In genomic region chr5:105292492-105292891, GRCm38 (mm10) we compare ENCODE assay signal across 29 mouse cellular contexts. TPM values are rescaled to one million over a fixed set of nuclear protein-coding genes. Genes with fewer than 3 reads are reported as not detected.
DNase-seq lines count a peak whose midpoint lies in the region; ATAC-seq and TF ChIP-seq lines count a peak whose summit lies in the region.
"Had no signal": no experiment of that assay in that cellular context is flagged by ENCODE, and none has a peak within 500 bp of the region (broad histone marks: within the 10 kb centered on the region; RNA-seq: fewer than 3 reads in every experiment).

No protein-coding gene starts in this region.

- H3K4me2 ChIP-seq in liver, embryonic 11.5 days, result no peak overlapping the region
- H3K4me2 ChIP-seq: embryonic facial prominence, embryonic 15.5 days; kidney, embryonic 15.5 days; midbrain, embryonic 13.5 days had no signal

- peak overlapping the region; percentile 34; the same call in 1 of the 2 replicates for H3K27ac ChIP-seq in liver, adult 2 months (replicated peaks; ENCODE audit: insufficient read depth, low read depth, low read length)
- no peak overlapping the region for H3K27ac ChIP-seq in liver, embryonic 11.5 days (ENCODE audit: low read depth, low read length)
- H3K27ac ChIP-seq: embryonic facial prominence, embryonic 15.5 days; kidney, embryonic 15.5 days; liver, embryonic 14.5 days; midbrain, embryonic 13.5 days had no signal

- H3K79me2 ChIP-seq in liver, adult 2 months (ENCODE audit: control insufficient read depth, insufficient read depth, low read length), result no peaks in the 10 kb centered on the region

- no peak overlapping the region for H3K4me3 ChIP-seq in liver, adult 2 months (ENCODE audit: insufficient read depth, low read depth, low read length)
- no peak overlapping the region for H3K4me3 ChIP-seq in liver, embryonic 11.5 days (ENCODE audit: low read depth, low read length)
- H3K4me3 ChIP-seq: embryonic facial prominence, embryonic 15.5 days; kidney, embryonic 15.5 days; midbrain, embryonic 13.5 days had no signal

- H3K4me1 ChIP-seq in liver, adult 2 months (ENCODE audit: control insufficient read depth, insufficient read depth, low read length), result peaks cover 22% of the 10 kb centered on the region
- no peaks in the 10 kb centered on the region for H3K4me1 ChIP-seq in liver, embryonic 11.5 days (replicated peaks; ENCODE audit: control insufficient read depth, insufficient read depth, low read length)
- H3K4me1 ChIP-seq: embryonic facial prominence, embryonic 15.5 days; kidney, embryonic 15.5 days had no signal

- 17% methylated on average over 1 of the region's 1 CpGs for WGBS in liver, adult 2 months
- WGBS in liver, embryonic 11.5 days, result 89% methylated on average over 1 of the region's 1 CpGs

- H3K36me3 ChIP-seq in liver, adult 2 months (ENCODE audit: control insufficient read depth, insufficient read depth, low read length), result no peaks in the 10 kb centered on the region
- H3K36me3 ChIP-seq in liver, embryonic 11.5 days (ENCODE audit: control insufficient read depth, insufficient read depth, low read length), result no peaks in the 10 kb centered on the region
- H3K36me3 ChIP-seq: embryonic facial prominence, embryonic 15.5 days; kidney, embryonic 15.5 days; midbrain, embryonic 13.5 days had no signal

- TF ChIP-seq POLR2A in liver, adult 2 months (IDR thresholded peaks at IDR 0.05; ENCODE audit: extremely low read depth, insufficient read depth, low read length), result no peak

- no peaks in the 10 kb centered on the region for H3K27me3 ChIP-seq in liver, adult 2 months (ENCODE audit: control insufficient read depth, insufficient read depth, low read length)
- H3K27me3 ChIP-seq in liver, embryonic 11.5 days (replicated peaks; ENCODE audit: control insufficient read depth, insufficient read depth, low read length), result no peaks in the 10 kb centered on the region
- H3K27me3 ChIP-seq: embryonic facial prominence, embryonic 15.5 days; kidney, embryonic 15.5 days; midbrain, embryonic 13.5 days had no signal

- peak; percentile 49 for DNase-seq in heart, adult 11 months
- DNase-seq in heart, postnatal 14 days, result no peak
- DNase-seq in liver, adult 2 months (ENCODE audit: extremely low read depth, low read depth, low spot score), result peak; percentile 85
- DNase-seq in liver, embryonic 11.5 days (ENCODE audit: low spot score), result no peak
- DNase-seq in Muller cell, postnatal 12 days (ENCODE audit: inconsistent ontology term), result peak; percentile 22
- peak; percentile 42 for DNase-seq in induced T-regulatory cell, adult 2 months (ENCODE audit: low read depth)
- no peak for DNase-seq in left cerebral cortex, adult 8-10 months (ENCODE audit: low spot score in 2 of 2)
- no peak for DNase-seq in left cerebral cortex, postnatal 25 days (ENCODE audit: low spot score in 2 of 2)
- DNase-seq: adrenal gland, adult 8-10 months; gastrocnemius, postnatal 10 days; heart, postnatal 4 days; kidney, adult 11 months; right cerebral cortex, postnatal 25 days; thymus, adult 18-20 months; thymus, postnatal 36 days had no signal

- intact Hi-C loops in heart, postnatal 14 days (cut with DNase I), result no loop called here
- intact Hi-C loops in left cerebral cortex, postnatal 25 days (cut with DNase I), result no loop called here

- H3K9me3 ChIP-seq in liver, embryonic 11.5 days (ENCODE audit: control insufficient read depth, low read length), result no peaks in the 10 kb centered on the region
- H3K9me3 ChIP-seq: embryonic facial prominence, embryonic 15.5 days; kidney, embryonic 15.5 days; midbrain, embryonic 13.5 days had no signal

- no peak; the same call in 1 of the 2 replicates for ATAC-seq in liver, embryonic 11.5 days (replicated peaks; ENCODE audit: low FRiP score)
- ATAC-seq: forebrain, embryonic 14.5 days; hindbrain, embryonic 16.5 days; midbrain, embryonic 13.5 days had no signal

- no peak for TF ChIP-seq CTCF in liver, adult 2 months (IDR thresholded peaks at IDR 0.05; ENCODE audit: low read depth, low read length)

- no peak overlapping the region for H3K9ac ChIP-seq in liver, adult 2 months (ENCODE audit: low read depth, low read length)
- H3K9ac ChIP-seq in liver, embryonic 11.5 days (ENCODE audit: low read depth, low read length), result no peak overlapping the region
- H3K9ac ChIP-seq: embryonic facial prominence, embryonic 15.5 days; kidney, embryonic 15.5 days; liver, embryonic 14.5 days; midbrain, embryonic 13.5 days had no signal

RNA-seq across cellular contexts. Expression of gene Gm43302, which starts 1.0 kb away (rescaled TPM):
- total RNA-seq in heart, postnatal 14 days (2021), result under 1 TPM; 0.07 to 0.12 TPM
- 3.0 and 4.6 TPM in 2 replicates for total RNA-seq in liver, adult 2 months (2014; rRNA removed)
- 3.4 and 5.3 TPM in 2 replicates for polyA plus RNA-seq in liver, adult 2 months (2012; rRNA removed)
- polyA plus RNA-seq in liver, embryonic 11.5 days (2014; fragmentation: Nextera tagmentation; extraction: Ambion mirVana), result not detected in 2 replicates
- total RNA-seq in left cerebral cortex, adult 8-10 months (2022), result not detected
- under 1 TPM in 1 of 2 experiments, not detected in 1; 0.34 TPM for total RNA-seq in left cerebral cortex, postnatal 25 days (2021)
- total RNA-seq: common myeloid progenitor, adult 5-6 weeks; granulocyte monocyte progenitor cell, adult 5-6 weeks; heart, postnatal 4 days; layer of hippocampus, postnatal 10 days; MEL had no signal
- polyA plus RNA-seq: hindbrain, embryonic 16.5 days; limb, embryonic 11.5 days; midbrain, embryonic 13.5 days had no signal

RNA-seq across cellular contexts. Expression of gene Gbp6, which starts 1.0 kb away (rescaled TPM):
- total RNA-seq in heart, postnatal 14 days (2021), result 1 to 10 TPM; 2.1 to 2.6 TPM
- 12.4 and 12.8 TPM in 2 replicates for total RNA-seq in liver, adult 2 months (2014; rRNA removed)
- polyA plus RNA-seq in liver, adult 2 months (2012; rRNA removed), result 5.1 and 5.2 TPM in 2 replicates
- 0.18 and 0.25 TPM in 2 replicates for polyA plus RNA-seq in liver, embryonic 11.5 days (2014; fragmentation: Nextera tagmentation; extraction: Ambion mirVana)
- 1 to 10 TPM in 3 of 4 experiments, under 1 TPM in 1; 0.93 to 2.6 (median 1.8) TPM for total RNA-seq in left cerebral cortex, adult 8-10 months (2022)
- total RNA-seq in left cerebral cortex, postnatal 25 days (2021), result under 1 TPM in 1 of 2 experiments, not detected in 1; 0.57 TPM

RNA-seq across cellular contexts. Expression of gene Gbp10, which starts 53.2 kb away (rescaled TPM):
- under 1 TPM in 1 of 2 experiments, not detected in 1; 0.20 TPM for total RNA-seq in heart, postnatal 14 days (2021)
- total RNA-seq in liver, adult 2 months (2014; rRNA removed), result 15.1 and 30.6 TPM in 2 replicates
- 9.0 and 12.6 TPM in 2 replicates for polyA plus RNA-seq in liver, adult 2 months (2012; rRNA removed)
- 0.23 TPM in 1 of 2 replicates, not detected in the other for polyA plus RNA-seq in liver, embryonic 11.5 days (2014; fragmentation: Nextera tagmentation; extraction: Ambion mirVana)
- total RNA-seq in left cerebral cortex, adult 8-10 months (2022), result under 1 TPM in 2 of 4 experiments, not detected in 2; 0.60 to 0.71 TPM
- total RNA-seq in left cerebral cortex, postnatal 25 days (2021), result not detected
- total RNA-seq: common myeloid progenitor, adult 5-6 weeks; granulocyte monocyte progenitor cell, adult 5-6 weeks; heart, postnatal 4 days; MEL; monocyte, adult 5-6 weeks had no signal
- polyA plus RNA-seq: heart, embryonic 14.5 days; kidney, embryonic 15.5 days; limb, embryonic 11.5 days; lung, postnatal 0 days had no signal

Comparison
In these comparisons a context has a peak if more than half of its experiments do, and no peak if none do; other contexts are left out.
1. DNase-seq: peak in heart, adult 11 months (single experiment), liver, adult 2 months (single experiment), Muller cell, postnatal 12 days (single experiment) and induced T-regulatory cell, adult 2 months (single experiment); none in heart, postnatal 14 days (0 of 2), liver, embryonic 11.5 days (single experiment), left cerebral cortex, adult 8-10 months (0 of 2) and left cerebral cortex, postnatal 25 days (0 of 2).